Mouse (Mus musculus) midbrain, postnatal 0 days (tissue): ENCODE data around the gene Prr3. TPM values are rescaled to one million over a fixed set of nuclear protein-coding genes. Genes with fewer than 3 reads are reported as not detected.

Experiments used
- ATAC-seq: fragments of 200-750 bp; cut with Nextera tagmentation; 2 replicates; pipeline ENCODE4 v1.8.0; 2017; ENCODE audit warnings: moderate number of reproducible peaks, mild to moderate bottlenecking, moderate TSS enrichment, moderate library complexity; ENCODE audit not compliant: low FRiP score
- DNase-seq: peaks from one replicate; pipeline ENCODE4 v3.0.0-alpha.2; 2015; ENCODE audit warnings: low spot score
- H3K27ac ChIP-seq: fragments of 300-500 bp; sonication (generic); 2 replicates; pipeline ENCODE4 v1.5.1; 2014; ENCODE audit warnings: low read depth, mild to moderate bottlenecking, low read length, mixed read lengths
- H3K27me3 ChIP-seq: fragments of 300-500 bp; sonication (generic); 2 replicates; pipeline ENCODE4 v1.6.1; 2014; ENCODE audit warnings: low read length, control low read depth, mixed read lengths; ENCODE audit not compliant: insufficient read depth
- H3K36me3 ChIP-seq: fragments of 300-500 bp; sonication (generic); 2 replicates; pipeline ENCODE4 v1.6.1; 2014; ENCODE audit warnings: low read length, control low read depth, mixed read lengths; ENCODE audit not compliant: insufficient read depth
- H3K4me1 ChIP-seq: fragments of 300-500 bp; sonication (generic); 2 replicates; pipeline ENCODE4 v1.6.1; 2014; ENCODE audit warnings: mild to moderate bottlenecking, control low read depth, antibody characterized with exemption, low read length, mixed read lengths; ENCODE audit not compliant: insufficient read depth
- H3K4me2 ChIP-seq: fragments of 300-500 bp; sonication (generic); 2 replicates; pipeline ENCODE4 v1.6.1; 2014; ENCODE audit warnings: low read depth, mild to moderate bottlenecking, low read length, mixed read lengths; ENCODE audit not compliant: poor library complexity, severe bottlenecking
- H3K4me3 ChIP-seq: fragments of 300-500 bp; sonication (generic); 2 replicates; pipeline ENCODE4 v1.5.1; 2014; ENCODE audit warnings: low read depth, mild to moderate bottlenecking, low read length, moderate library complexity
- H3K9ac ChIP-seq: fragments of 300-500 bp; sonication (generic); replicated peaks from 2 replicates; pipeline ENCODE4 v1.6.1; 2014; ENCODE audit warnings: mild to moderate bottlenecking, low read length, moderate library complexity, mixed read lengths; ENCODE audit not compliant: poor library complexity, severe bottlenecking
- H3K9me3 ChIP-seq: fragments of 300-500 bp; sonication (generic); 2 replicates; pipeline ENCODE4 v1.6.1; 2016; ENCODE audit warnings: low read length, control low read depth
- CTCF ChIP-seq: IDR thresholded peaks from 2 replicates; pipeline ENCODE4 v1.5.1; 2016; ENCODE audit warnings: antibody characterized with exemption, mild to moderate bottlenecking
- WGBS: fragments of 180-500 bp; shearing (Covaris S2); extraction: QIAGEN DNeasy Blood & Tissue Kit; methylation state at CpG from one replicate; pipeline ENCODE4 v1.1.7; 2014; 5-methylcytosine and 5-hydroxymethylcytosine counted together
- polyA plus RNA-seq: library from polyadenylated mRNA; unstranded; fragments of >200 nt; fragmentation: Nextera tagmentation; extraction: Ambion mirVana; gene quantifications from 2 replicates; pipeline ENCODE4 v1.2.1, GENCODE M21; 2015
- total RNA-seq: library from RNA; depleted of rRNA; stranded (reverse); fragments of >200 nt; gene quantifications from 2 replicates; pipeline ENCODE4 v1.2.3, GENCODE M21; 2014; rRNA removed

Prr3 gene
- total RNA-seq (43.9 and 57.8 TPM in 2 replicates), polyA plus RNA-seq (97.0 and 100 TPM in 2 replicates)

DNA sequence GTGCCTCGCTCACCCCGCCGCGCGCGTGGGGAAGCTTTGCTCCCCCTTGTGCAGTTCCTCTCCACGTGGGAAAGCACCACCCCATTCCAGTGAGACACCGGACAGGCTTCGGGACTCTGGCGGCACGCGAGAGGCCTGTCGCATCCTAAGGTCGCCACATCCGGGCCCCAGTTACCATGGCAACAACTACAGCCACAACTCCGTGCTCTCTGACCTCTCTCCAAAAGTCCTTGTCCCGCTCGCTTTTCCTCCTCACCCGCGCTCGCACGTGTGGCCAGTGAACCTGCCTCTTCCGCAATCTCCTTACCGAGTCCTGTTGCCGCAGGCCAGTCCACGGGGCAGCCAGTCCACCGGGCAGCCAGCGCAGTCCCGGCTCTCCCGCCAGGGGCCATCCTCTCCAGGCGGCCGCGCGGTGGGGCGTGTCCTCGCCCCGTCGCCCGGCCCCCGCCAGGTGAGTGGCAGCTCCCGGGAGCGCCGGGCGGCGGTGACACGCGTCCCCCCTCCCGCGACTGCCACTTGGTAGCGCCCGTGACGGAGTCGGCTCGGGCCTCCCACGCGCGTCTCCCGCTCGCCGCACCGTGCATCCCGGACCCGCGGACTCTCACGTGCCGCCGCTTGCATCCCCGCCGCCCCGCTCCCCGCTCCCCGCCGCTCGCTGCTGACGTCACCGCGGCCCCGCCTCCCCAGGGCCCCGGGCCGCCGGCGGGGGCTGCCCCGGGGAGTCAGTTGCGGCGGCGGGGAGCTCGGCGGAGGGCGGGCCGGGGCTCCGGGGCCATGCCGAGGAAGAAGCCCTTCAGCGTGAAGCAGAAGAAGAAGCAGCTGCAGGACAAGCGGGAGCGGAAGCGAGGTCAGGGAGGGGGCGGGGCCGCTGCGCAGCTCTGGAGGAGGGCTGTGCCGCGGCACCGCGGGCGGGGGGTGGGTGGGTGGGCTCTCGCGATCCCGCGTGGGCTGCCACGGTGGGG, at the start of gene Prr3, which contains the start of gene Gnl1:
Gene Prr3, minus strand, starts transcription at position 836 of the 962 bp plus-strand sequence.
Gene Gnl1, plus strand, starts transcription at position 451 of the 962 bp plus-strand sequence.
- TF ChIP-seq CTCF: no peak; the same call in 1 of the 2 replicates
- H3K27me3 ChIP-seq: no peaks in the 10 kb centered on the region
- ATAC-seq: peak; percentile 82
- peak within 1 kb of the TSS; percentile 89 for H3K4me3 ChIP-seq
- H3K9ac ChIP-seq: peak within 1 kb of the TSS; percentile 88
- under 1% methylated on average over 94 of the region's 109 CpGs for WGBS
- peaks cover 17% of the 10 kb centered on the region for H3K36me3 ChIP-seq
- DNase-seq: peak; percentile 93
- no peaks in the 10 kb centered on the region for H3K9me3 ChIP-seq
- H3K4me2 ChIP-seq: peak within 1 kb of the TSS; percentile 67
- peak within 1 kb of the TSS; percentile 98 for H3K27ac ChIP-seq
- H3K4me1 ChIP-seq: peaks cover 14% of the 10 kb centered on the region

DNA sequence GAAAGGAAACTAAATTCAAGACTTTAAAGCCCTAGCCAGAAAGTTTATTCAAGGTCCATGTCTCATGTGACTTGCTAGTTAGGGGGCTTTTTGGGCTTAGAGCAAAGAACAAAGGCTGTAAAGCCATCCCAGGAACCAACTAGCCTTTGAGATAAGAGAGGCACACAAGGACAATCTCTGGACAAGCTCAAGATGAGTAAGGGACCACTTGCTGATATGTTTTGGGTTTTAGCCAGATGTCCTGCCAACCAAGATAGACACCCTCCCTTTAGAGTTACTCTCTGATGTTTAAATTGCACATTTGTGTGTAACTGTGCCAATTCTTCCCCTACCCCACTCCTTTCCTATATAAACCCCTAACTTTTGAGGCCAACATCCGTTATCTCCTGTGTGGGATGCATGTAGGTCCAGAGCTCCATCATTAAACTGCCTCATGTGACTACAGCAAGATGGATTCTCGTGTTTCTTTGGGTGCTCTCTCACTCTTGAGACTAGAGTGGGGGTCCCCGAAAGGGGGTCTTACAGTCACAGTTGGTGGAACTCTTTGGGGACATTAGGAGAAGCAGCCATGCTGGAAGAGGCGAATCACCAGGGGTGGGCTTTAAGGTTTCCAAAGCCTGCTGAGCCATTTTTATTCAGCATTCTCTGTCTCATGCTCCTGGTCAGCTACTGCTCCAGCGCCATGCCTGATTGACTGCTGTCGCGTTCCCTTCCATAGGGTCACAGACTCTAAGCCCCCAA, 49.0 kb upstream of the Prr3 start:
- ATAC-seq: no peak
- Histone ChIP-seq H3K4me1 (no peaks in the 10 kb centered on the region), H3K36me3 (no peaks in the 10 kb centered on the region), H3K4me3 (no peak overlapping the region), H3K9me3 (no peaks in the 10 kb centered on the region), H3K4me2 (no peak overlapping the region), H3K27ac (no peak overlapping the region), H3K9ac (no peak overlapping the region), H3K27me3 (no peaks in the 10 kb centered on the region)
- no peak for TF ChIP-seq CTCF
- 56% methylated on average over 7 of the region's 7 CpGs for WGBS
- DNase-seq: no peak

DNA sequence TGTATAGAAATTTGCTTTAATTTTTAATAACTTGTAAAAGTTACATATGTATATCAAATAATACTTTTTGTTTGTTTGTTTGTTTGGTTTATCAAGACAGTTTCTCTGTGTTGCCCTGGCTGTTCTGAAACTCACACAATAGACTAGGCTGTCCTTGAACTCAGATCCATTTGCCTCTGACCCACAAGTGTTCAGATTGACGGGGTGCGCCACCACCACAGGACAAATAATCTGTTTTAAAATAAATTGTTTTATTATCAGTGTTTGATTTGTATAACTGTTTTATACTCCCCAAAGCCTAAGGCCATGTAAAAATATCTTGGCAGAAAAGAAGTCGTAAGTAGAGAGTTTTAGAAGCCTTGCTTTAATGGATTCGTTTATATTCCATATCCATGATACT, 47.6 kb upstream of the Prr3 start:
- H3K9ac ChIP-seq: no peak overlapping the region
- H3K27ac ChIP-seq: no peak overlapping the region
- H3K4me3 ChIP-seq: no peak overlapping the region
- DNase-seq: no peak
- H3K36me3 ChIP-seq: no peaks in the 10 kb centered on the region
- no peak overlapping the region for H3K4me2 ChIP-seq
- ATAC-seq: no peak
- no peak for TF ChIP-seq CTCF
- no peaks in the 10 kb centered on the region for H3K9me3 ChIP-seq
- 94% methylated on average over 4 of the region's 4 CpGs for WGBS
- H3K4me1 ChIP-seq: no peaks in the 10 kb centered on the region
- H3K27me3 ChIP-seq: no peaks in the 10 kb centered on the region

DNA sequence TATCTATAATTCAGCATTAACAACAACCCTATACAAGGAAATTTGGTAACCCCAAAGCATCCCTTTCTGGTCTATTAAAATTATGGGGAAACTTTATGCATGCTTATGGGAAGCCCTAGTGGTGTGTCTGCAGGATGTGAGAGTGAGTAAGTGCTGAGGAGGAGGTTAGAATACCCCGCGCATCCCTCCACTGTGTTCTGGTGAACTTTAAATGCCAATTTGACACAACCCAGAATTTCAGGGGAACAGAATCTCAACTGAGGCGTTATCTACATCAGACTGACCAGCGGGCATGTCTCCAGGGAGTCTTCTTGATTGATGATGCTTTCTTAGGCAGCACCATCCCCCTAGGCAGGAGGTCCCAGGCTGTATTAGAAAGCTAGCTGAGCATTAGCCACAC, 45.9 kb upstream of the Prr3 start:
- DNase-seq: no peak
- 83% methylated on average over 4 of the region's 4 CpGs for WGBS
- no peak for TF ChIP-seq CTCF

DNA sequence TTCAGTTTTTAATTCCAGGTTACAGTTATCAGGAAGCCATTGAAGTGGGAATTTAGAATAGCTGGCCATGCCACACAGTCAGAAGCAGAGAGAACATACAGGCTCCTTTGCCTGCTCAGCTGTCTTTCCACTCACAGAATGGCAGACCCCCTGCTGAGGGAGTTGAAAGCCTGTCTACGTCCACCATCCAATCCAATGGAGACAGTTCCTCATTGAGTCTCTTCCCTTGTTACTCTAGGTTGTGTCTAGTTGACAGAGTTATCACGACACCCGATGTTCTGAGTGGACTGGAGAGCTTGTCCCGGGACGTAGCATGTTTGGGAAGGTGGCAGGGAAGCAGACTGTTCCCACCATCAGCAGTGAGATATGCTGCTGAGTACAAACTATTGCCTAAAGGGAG, 45.2 kb upstream of the Prr3 start:
- Histone ChIP-seq H3K4me3 (no peak overlapping the region), H3K9ac (no peak overlapping the region), H3K27me3 (no peaks in the 10 kb centered on the region), H3K27ac (no peak overlapping the region), H3K9me3 (no peaks in the 10 kb centered on the region), H3K36me3 (no peaks in the 10 kb centered on the region), H3K4me2 (no peak overlapping the region), H3K4me1 (no peaks in the 10 kb centered on the region)
- ATAC-seq: no peak
- 54% methylated on average over 5 of the region's 5 CpGs for WGBS
- TF ChIP-seq CTCF: no peak
- DNase-seq: no peak

More for the DNA sequence above, 45.9 kb upstream of the Prr3 start:
- no peak overlapping the region for H3K27ac ChIP-seq
- H3K4me2 ChIP-seq: no peak overlapping the region
- no peak overlapping the region for H3K9ac ChIP-seq
- no peak for ATAC-seq
- no peaks in the 10 kb centered on the region for H3K4me1 ChIP-seq
- H3K4me3 ChIP-seq: no peak overlapping the region
- no peaks in the 10 kb centered on the region for H3K36me3 ChIP-seq
- H3K27me3 ChIP-seq: no peaks in the 10 kb centered on the region
- no peaks in the 10 kb centered on the region for H3K9me3 ChIP-seq
